Mouse (Mus musculus): ENCODE measurements around the gene Gm17657. TPM values are rescaled to one million over a fixed set of nuclear protein-coding genes. Genes with fewer than 3 reads are reported as not detected.
A peak's percentile ranks its signal among the peaks of the same experiment; 100 is the strongest.

Gene Gm17657
- not detected in 2 replicates for polyA plus RNA-seq (2014; fragmentation: Nextera tagmentation; extraction: Ambion mirVana)

GRCm38 (mm10) chr17:29549543-29550428 is at the start of gene Gm17657, which contains the start of gene Tbc1d22b:
Gene Gm17657 (minus strand): TSS chr17:29549638.
Gene Tbc1d22b (plus strand): TSS chr17:29549785.
- Histone ChIP-seq H3K27me3 (ENCODE audit: control insufficient read depth, insufficient read depth, low read length) (no peaks in the 10 kb centered on the region), H3K36me3 (ENCODE audit: control insufficient read depth, insufficient read depth, low read length) (no peaks in the 10 kb centered on the region), H3K9ac (replicated peaks; ENCODE audit: low read depth, low read length) (peak within 1 kb of the TSS; percentile 96), H3K4me2 (replicated peaks; ENCODE audit: low read depth, low read length) (peak within 1 kb of the TSS; percentile 91), H3K4me1 (ENCODE audit: control insufficient read depth, insufficient read depth, low read length) (peaks cover 9% of the 10 kb centered on the region; the same call in 1 of the 2 replicates), H3K4me3 (ENCODE audit: low read depth, low read length) (peak within 1 kb of the TSS; percentile 97), H3K9me3 (ENCODE audit: control insufficient read depth, low read depth, low read length) (no peaks in the 10 kb centered on the region), H3K27ac (ENCODE audit: low read length) (no peak within 1 kb of the TSS)
- peak; percentile 98 for ATAC-seq (ENCODE audit: insufficient number of reproducible peaks, insufficient read depth, low FRiP score, low read depth)
- WGBS = under 1% methylated on average over 43 of the region's 44 CpGs

GRCm38 (mm10) chr17:29599051-29599450 is 49.6 kb upstream of the Gm17657 start:
- 91% methylated on average over 14 of the region's 14 CpGs for WGBS
- Histone ChIP-seq H3K27me3 (ENCODE audit: control insufficient read depth, insufficient read depth, low read length) (no peaks in the 10 kb centered on the region), H3K36me3 (ENCODE audit: control insufficient read depth, insufficient read depth, low read length) (peaks cover 31% of the 10 kb centered on the region), H3K4me3 (ENCODE audit: low read depth, low read length) (no peak overlapping the region), H3K9me3 (ENCODE audit: control insufficient read depth, low read depth, low read length) (no peaks in the 10 kb centered on the region), H3K27ac (ENCODE audit: low read length) (no peak overlapping the region), H3K9ac (replicated peaks; ENCODE audit: low read depth, low read length) (no peak overlapping the region), H3K4me2 (replicated peaks; ENCODE audit: low read depth, low read length) (no peak overlapping the region), H3K4me1 (ENCODE audit: control insufficient read depth, insufficient read depth, low read length) (no peaks in the 10 kb centered on the region)
- ATAC-seq (ENCODE audit: insufficient number of reproducible peaks, insufficient read depth, low FRiP score, low read depth) = no peak

GRCm38 (mm10) chr17:29596771-29597132 is 47.3 kb upstream of the Gm17657 start:
- Histone ChIP-seq H3K4me3 (ENCODE audit: low read depth, low read length) (no peak overlapping the region), H3K27me3 (ENCODE audit: control insufficient read depth, insufficient read depth, low read length) (no peaks in the 10 kb centered on the region), H3K27ac (ENCODE audit: low read length) (no peak overlapping the region), H3K9me3 (ENCODE audit: control insufficient read depth, low read depth, low read length) (no peaks in the 10 kb centered on the region), H3K9ac (replicated peaks; ENCODE audit: low read depth, low read length) (no peak overlapping the region), H3K4me2 (replicated peaks; ENCODE audit: low read depth, low read length) (no peak overlapping the region), H3K4me1 (ENCODE audit: control insufficient read depth, insufficient read depth, low read length) (no peaks in the 10 kb centered on the region), H3K36me3 (ENCODE audit: control insufficient read depth, insufficient read depth, low read length) (peaks cover 27% of the 10 kb centered on the region)
- no peak for ATAC-seq (ENCODE audit: insufficient number of reproducible peaks, insufficient read depth, low FRiP score, low read depth)
- WGBS = 88% methylated on average over 13 of the region's 13 CpGs

- H3K27me3 ChIP-seq (ENCODE audit: control insufficient read depth, insufficient read depth, low read length) = no peaks in the 10 kb centered on the region
- peaks cover 27% of the 10 kb centered on the region for H3K36me3 ChIP-seq (ENCODE audit: control insufficient read depth, insufficient read depth, low read length)
- H3K9ac ChIP-seq (replicated peaks; ENCODE audit: low read depth, low read length) = no peak overlapping the region
- no peak overlapping the region for H3K4me3 ChIP-seq (ENCODE audit: low read depth, low read length)
- no peak for ATAC-seq (ENCODE audit: insufficient number of reproducible peaks, insufficient read depth, low FRiP score, low read depth)
- H3K27ac ChIP-seq (ENCODE audit: low read length) = no peak overlapping the region
- WGBS = 82% methylated on average over 15 of the region's 15 CpGs
- H3K9me3 ChIP-seq (ENCODE audit: control insufficient read depth, low read depth, low read length) = no peaks in the 10 kb centered on the region
- no peaks in the 10 kb centered on the region for H3K4me1 ChIP-seq (ENCODE audit: control insufficient read depth, insufficient read depth, low read length)
- no peak overlapping the region for H3K4me2 ChIP-seq (replicated peaks; ENCODE audit: low read depth, low read length)
Measured at GRCm38 (mm10) chr17:29595891-29596770, 46.7 kb upstream of the Gm17657 start.

- no peak for ATAC-seq (ENCODE audit: insufficient number of reproducible peaks, insufficient read depth, low FRiP score, low read depth)
- Histone ChIP-seq H3K27ac (ENCODE audit: low read length) (no peak overlapping the region), H3K4me1 (ENCODE audit: control insufficient read depth, insufficient read depth, low read length) (no peaks in the 10 kb centered on the region), H3K9ac (replicated peaks; ENCODE audit: low read depth, low read length) (no peak overlapping the region), H3K4me3 (ENCODE audit: low read depth, low read length) (no peak overlapping the region), H3K36me3 (ENCODE audit: control insufficient read depth, insufficient read depth, low read length) (peaks cover 4% of the 10 kb centered on the region; the same call in 1 of the 2 replicates), H3K27me3 (ENCODE audit: control insufficient read depth, insufficient read depth, low read length) (no peaks in the 10 kb centered on the region), H3K4me2 (replicated peaks; ENCODE audit: low read depth, low read length) (no peak overlapping the region), H3K9me3 (ENCODE audit: control insufficient read depth, low read depth, low read length) (no peaks in the 10 kb centered on the region)
- 43% methylated on average over 11 of the region's 11 CpGs for WGBS
Measured at GRCm38 (mm10) chr17:29589221-29589898, 39.9 kb upstream of the Gm17657 start.

GRCm38 (mm10) chr17:29586921-29587320 is 37.5 kb upstream of the Gm17657 start:
- Histone ChIP-seq H3K4me2 (replicated peaks; ENCODE audit: low read depth, low read length) (no peak overlapping the region), H3K4me3 (ENCODE audit: low read depth, low read length) (no peak overlapping the region), H3K36me3 (ENCODE audit: control insufficient read depth, insufficient read depth, low read length) (no peaks in the 10 kb centered on the region; the same call in 1 of the 2 replicates), H3K9ac (replicated peaks; ENCODE audit: low read depth, low read length) (no peak overlapping the region), H3K9me3 (ENCODE audit: control insufficient read depth, low read depth, low read length) (no peaks in the 10 kb centered on the region), H3K27ac (ENCODE audit: low read length) (no peak overlapping the region), H3K4me1 (ENCODE audit: control insufficient read depth, insufficient read depth, low read length) (no peaks in the 10 kb centered on the region), H3K27me3 (ENCODE audit: control insufficient read depth, insufficient read depth, low read length) (no peaks in the 10 kb centered on the region)
- no peak for ATAC-seq (ENCODE audit: insufficient number of reproducible peaks, insufficient read depth, low FRiP score, low read depth)
- WGBS = 67% methylated on average over 9 of the region's 9 CpGs

GRCm38 (mm10) chr17:29585446-29585845 is 36.0 kb upstream of the Gm17657 start:
- H3K4me2 ChIP-seq (replicated peaks; ENCODE audit: low read depth, low read length) = no peak overlapping the region
- no peak overlapping the region for H3K27ac ChIP-seq (ENCODE audit: low read length)
- WGBS = 93% methylated on average over 6 of the region's 6 CpGs
- no peak overlapping the region for H3K4me3 ChIP-seq (ENCODE audit: low read depth, low read length)
- H3K4me1 ChIP-seq (ENCODE audit: control insufficient read depth, insufficient read depth, low read length) = no peaks in the 10 kb centered on the region
- no peak for ATAC-seq (ENCODE audit: insufficient number of reproducible peaks, insufficient read depth, low FRiP score, low read depth)
- H3K9ac ChIP-seq (replicated peaks; ENCODE audit: low read depth, low read length) = no peak overlapping the region
- no peaks in the 10 kb centered on the region for H3K27me3 ChIP-seq (ENCODE audit: control insufficient read depth, insufficient read depth, low read length)
- no peaks in the 10 kb centered on the region; the same call in 1 of the 2 replicates for H3K36me3 ChIP-seq (ENCODE audit: control insufficient read depth, insufficient read depth, low read length)
- no peaks in the 10 kb centered on the region for H3K9me3 ChIP-seq (ENCODE audit: control insufficient read depth, low read depth, low read length)

GRCm38 (mm10) chr17:29584737-29585136 is 35.3 kb upstream of the Gm17657 start:
- ATAC-seq (ENCODE audit: insufficient number of reproducible peaks, insufficient read depth, low FRiP score, low read depth) = no peak
- WGBS = 86% methylated on average over 3 of the region's 3 CpGs
- H3K4me3 ChIP-seq (ENCODE audit: low read depth, low read length) = no peak overlapping the region
- H3K27me3 ChIP-seq (ENCODE audit: control insufficient read depth, insufficient read depth, low read length) = no peaks in the 10 kb centered on the region
- no peaks in the 10 kb centered on the region for H3K4me1 ChIP-seq (ENCODE audit: control insufficient read depth, insufficient read depth, low read length)
- H3K4me2 ChIP-seq (replicated peaks; ENCODE audit: low read depth, low read length) = no peak overlapping the region
- peaks cover 1% of the 10 kb centered on the region; the same call in 1 of the 2 replicates for H3K36me3 ChIP-seq (ENCODE audit: control insufficient read depth, insufficient read depth, low read length)
- no peak overlapping the region for H3K9ac ChIP-seq (replicated peaks; ENCODE audit: low read depth, low read length)
- H3K27ac ChIP-seq (ENCODE audit: low read length) = no peak overlapping the region
- H3K9me3 ChIP-seq (ENCODE audit: control insufficient read depth, low read depth, low read length) = no peaks in the 10 kb centered on the region

Data from stomach, embryonic 14.5 days (tissue).